Mouse (Mus musculus) CD4-positive, CD25-positive, alpha-beta regulatory T cell, adult 4 months (primary cell): ENCODE measurements around the gene Slc6a4. TPM values are rescaled to one million over a fixed set of nuclear protein-coding genes. Genes with fewer than 3 reads are reported as not detected.

Experiments
- ATAC-seq: one replicate; pipeline ENCODE4 v1.8.0; 2017
- polyA plus RNA-seq, 2 experiments: library from polyadenylated mRNA; unstranded; fragments of 100-300 nt; shearing (Covaris generic); gene quantifications; one replicate each; pipeline ENCODE4 v1.2.1; 2017

Slc6a4 gene
- under 1 TPM in 1 of 2 experiments, not detected in 1; 0.24 TPM for polyA plus RNA-seq

DNA sequence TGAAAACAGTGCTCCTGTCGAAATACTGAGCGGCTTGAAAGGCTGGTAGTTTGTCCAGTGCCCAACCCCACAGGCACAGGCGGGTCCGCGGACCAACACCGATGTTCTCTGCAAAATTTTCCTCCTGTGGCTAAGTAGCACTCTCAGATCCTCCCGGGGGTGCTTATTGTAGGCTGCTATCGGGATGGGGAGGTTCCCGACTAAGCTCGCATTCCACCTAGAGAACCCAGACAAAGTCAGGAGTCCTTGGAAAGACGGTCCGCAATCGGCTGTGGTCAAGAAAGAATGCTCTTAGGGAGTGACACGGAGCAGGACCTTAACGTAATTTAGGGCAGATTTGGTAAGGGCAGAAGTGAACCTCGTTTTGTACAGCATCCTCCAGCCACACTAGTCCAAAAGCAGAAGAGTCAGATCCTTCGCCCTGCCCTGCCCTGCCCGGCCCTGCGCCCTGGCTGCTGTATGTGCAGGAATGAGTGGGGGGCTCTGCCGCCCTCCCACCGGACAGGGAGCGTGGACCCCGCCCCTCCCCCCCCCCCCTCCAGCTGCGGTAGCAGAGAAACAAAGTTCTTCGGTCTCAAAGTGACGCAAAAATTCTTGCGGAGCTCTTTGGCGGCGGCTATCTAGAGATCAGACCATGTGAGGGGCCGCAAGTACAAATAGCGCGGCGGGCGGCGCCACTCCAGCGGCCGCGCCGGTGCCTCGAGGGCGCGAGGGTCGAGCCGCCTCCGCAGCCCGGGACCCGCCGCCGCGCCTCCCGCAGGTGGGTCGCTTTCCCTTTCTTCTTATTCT, at the start of gene Slc6a4:
Gene Slc6a4 (plus strand): TSS at position 688 of the 789 bp plus-strand sequence.
- ATAC-seq: no peak

DNA sequence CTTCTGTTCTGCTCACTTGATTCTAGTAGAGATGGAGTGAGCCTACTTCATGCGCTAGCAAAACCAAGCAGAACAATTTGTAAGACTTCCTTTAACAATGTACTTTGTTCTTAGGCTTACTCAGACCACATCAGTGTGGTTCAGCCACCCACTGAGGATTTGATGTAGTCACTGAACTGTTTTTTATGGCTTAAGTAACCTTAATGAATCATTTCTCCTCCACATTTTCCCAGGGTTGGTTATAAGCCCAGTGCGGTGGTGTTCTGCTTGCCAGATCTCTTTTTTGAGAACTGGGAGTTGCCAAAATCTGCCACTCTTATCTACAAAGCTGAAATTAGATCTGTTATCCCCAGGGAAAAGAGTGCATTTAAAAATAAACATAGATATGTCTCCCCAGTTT, 44.9 kb upstream of the Slc6a4 start:
- ATAC-seq: no peak

DNA sequence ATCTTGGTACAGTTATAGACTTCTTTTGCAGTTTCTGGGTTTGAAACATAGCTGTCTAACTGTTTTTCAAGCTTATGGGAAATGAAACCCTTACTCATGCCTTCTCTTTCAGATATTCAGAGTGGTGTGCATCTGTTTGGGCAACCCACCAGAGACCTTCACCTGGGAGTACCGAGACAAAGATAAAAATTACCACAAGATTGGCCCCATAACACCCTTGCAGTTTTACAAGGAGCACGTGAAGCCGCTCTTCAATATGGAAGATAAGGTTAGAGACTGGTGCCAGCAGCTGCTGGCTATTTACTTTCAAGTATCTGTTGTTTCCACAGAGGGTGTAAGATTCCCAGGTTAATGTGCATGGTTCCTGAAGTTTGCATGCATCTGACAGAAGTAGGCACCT, 32.7 kb upstream of the Slc6a4 start:
- no peak for ATAC-seq

DNA sequence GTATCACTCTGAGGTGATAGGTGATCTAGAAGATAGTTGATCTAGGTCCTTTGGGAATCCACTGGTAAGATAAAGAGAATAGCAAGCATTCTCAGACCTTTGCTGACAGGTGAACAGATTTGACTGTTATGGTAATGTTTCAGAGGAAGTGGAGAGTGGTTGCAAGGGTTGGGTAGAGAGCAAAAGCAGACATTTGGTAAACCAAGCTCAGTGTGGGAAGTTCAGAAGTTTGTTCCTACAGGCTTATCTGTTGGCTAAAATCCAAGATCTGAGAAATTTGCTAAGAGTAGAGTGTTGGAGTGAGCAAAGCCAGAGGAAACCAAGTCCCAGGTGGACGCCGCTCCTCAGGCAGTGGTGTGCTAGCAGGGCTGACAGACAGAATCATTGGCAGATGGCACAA, 28.1 kb upstream of the Slc6a4 start:
- no peak for ATAC-seq

DNA sequence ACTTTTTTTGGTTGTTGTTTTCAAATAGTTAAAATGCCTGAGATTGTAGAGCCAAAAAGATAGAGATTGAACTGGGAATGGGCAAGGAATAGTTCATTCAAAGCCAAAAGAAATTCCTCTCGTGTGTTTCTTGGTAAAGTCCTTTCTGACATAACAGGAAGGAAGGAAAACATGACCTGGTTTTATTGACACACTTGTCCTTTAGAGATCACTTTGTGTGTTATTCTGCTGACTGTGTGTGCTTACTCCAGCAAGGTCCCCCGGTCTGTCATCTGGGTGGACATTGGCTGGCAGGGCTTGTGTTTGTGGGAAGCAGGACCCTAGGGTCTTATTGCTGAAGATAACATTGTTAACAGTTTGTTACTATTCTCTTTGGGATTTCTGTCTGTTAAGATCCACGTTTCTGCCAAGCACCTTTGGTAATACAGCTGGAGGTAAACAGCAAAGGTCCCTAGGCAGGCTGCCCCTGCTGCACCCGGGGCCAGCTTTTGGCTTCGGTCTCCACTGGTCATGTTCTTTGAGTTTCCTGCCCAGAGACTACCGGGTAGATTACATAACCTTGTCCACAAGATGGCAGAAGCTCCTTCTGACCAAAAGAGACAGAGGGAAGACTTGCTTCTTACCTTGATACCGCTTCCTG, 23.6 kb upstream of the Slc6a4 start:
- ATAC-seq: no peak

DNA sequence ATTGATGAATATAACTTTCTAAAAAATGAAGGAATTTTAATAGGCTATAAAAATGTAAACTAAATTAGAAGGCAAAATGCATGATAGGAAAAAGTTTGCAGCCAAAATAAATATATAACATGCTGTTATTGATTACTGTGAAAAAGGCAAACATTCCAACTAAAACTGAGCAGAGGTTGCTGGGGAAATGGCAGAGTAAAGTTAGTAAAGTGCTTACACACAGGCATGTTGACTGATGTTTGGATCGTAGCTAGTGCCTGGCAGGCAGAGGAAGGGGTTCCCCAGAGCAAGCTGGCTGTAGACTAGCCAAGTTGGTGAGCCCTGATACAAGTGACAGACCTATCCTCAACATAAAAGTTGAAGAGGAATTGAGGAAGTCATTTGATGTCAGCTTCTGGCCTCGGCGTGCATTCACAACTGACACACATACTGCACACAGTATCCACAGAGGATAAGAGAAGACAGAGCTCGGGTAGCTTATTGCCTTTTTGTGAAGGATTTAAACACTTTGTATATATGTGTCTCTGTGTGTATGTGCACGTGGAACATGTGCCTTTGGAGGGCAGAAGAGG, 16.7 kb upstream of the Slc6a4 start:
- ATAC-seq: no peak

DNA sequence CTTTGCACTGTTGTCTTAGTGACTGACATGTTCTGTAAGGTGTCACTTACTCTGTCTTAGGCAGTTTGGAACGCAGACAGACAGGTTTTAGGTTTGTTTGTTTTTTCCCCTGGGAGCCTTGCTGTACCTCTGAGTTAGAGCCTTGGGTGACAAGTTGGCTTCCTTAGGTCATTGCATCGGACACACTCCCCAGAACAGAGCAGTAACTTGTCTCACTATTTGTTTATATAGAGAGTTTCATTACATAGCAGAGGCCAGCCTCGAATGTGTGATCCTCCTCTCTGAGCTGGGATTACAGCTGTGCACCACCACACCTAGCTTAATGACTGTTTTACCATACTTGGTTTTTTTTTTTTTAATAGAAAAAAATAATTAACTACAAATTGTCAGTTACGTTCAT, 16.0 kb upstream of the Slc6a4 start:
- ATAC-seq: no peak

DNA sequence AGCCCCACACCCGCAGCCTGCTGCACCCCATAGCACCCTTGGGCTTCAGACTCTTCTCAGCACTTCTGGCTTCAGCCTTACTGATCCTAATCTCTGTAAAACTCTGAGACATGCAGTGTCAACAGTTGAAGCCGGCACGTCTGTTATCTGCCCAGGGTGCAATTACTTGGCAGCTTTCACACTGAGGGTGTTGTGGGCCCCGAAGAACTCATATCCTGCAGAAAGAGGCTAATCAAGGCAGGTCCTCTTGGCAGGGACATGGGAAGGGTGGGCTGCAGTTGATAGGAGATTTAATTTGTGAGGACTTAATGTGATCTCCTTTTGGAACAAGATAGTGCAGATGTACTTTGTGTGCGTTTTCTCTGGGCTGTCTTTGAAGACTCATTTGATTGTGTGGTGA, 14.8 kb upstream of the Slc6a4 start:
- ATAC-seq: no peak

DNA sequence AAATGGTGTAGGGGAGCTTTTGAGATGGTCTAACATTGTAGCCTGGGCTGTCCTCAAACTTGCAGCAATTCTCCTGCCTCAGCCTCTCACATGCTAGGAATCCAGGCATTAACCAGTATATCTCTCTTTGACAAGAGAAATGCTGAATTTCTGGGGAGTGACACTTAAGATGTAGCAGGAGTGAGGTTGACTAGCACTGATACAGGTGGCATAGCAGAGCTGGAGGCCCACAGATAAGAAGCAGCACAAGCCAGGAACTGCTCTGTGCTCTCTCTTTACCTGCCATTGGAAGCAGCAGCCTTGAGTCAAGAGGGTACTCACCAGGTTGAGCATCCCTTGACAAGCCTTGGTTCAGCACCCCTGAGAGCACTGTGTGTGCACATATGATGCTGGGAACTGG, 14.2 kb upstream of the Slc6a4 start:
- ATAC-seq: no peak

DNA sequence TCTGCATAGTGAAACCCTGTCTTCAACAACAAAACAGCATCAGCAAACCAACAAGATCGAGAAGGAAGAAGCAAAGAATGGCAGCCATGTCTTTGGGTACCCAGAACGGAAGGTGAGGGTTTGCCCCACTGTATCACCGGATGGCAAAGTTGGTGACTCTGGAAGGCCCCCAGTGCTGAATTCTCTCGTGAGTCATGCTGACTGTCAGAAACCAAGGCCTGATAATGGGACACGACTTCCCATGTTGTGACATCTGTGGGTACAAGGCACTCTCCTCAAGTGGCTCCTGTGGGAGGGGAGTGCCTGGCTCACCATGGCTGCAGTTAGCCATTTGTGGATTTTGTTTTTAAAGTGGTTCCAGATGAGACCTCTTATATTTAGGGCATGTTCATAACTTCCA, 7.6 kb upstream of the Slc6a4 start:
- no peak for ATAC-seq

DNA sequence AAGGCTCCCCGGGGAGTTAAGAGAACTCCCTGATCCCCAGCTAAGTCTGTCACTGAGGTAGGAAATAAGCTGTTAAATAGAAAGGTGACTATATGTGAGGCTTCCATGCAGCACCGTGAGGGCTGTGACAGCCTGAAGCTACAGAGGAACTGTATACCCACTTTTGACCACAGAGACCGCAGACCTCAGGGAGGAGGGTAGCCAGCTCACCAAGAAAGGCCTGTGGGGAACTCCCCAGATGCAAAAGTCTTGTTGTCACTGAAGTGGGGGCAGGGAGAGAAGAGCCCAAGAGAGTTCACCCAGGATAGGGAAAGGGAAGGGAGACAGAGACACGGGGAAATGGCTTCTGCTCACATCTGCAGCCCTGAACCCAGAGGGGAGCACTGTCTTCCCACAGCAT, 5.5 kb upstream of the Slc6a4 start:
- peak; percentile 81 for ATAC-seq

DNA sequence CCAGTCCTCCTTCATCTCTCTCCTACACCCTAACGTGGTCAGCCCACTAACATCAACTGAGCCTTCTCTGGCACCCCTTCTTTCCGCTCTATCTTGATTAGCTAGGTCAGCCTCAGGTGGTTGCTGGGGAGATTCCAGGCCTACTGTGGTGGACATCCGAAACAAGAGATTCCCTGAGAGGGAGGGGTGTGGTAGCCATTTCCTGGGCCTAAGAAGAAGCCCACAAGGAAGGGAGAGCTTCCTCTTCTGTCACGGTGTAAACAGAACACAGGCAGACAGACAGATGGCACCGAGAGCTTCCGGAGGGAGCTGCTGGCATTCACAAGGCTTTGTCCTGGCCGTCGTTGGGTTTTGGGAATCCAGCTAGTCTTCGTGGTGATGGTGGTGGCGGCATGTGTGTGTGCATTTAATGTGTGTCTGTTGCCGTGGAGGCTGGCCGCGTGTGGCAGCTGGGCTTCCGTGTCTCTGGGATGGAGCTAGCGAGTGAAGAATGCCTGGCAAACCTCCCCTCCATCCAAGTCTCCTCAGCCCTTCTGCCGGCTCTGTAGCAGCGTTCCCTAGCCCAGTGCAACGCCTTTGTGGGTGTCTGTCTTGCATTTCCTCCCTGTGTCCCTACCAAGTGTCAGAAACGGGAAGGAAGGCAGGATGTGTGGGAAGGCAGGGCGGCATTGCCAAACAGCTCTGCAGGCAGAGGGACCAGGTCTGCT, 2.3 kb upstream of the Slc6a4 start:
- ATAC-seq: no peak

DNA sequence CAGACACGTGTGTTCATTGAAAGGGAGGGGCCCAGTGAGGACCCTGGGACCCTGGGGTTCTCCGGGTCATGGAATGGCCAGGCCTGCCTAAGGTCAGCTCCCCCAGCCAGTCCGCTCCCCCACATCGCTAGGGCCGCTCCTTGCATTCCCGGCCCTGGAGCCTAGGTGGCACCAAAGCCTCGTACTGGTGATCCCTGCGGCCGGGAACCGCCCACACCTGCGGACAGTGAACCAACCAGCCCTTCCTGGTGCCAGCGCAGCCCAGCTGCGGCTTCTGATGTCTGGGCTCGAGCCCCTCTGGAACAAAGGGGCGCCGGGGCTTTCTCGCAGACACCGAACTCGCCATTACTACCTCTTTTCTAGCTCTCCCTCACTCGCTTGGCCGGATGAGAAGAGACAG, 1.1 kb upstream of the Slc6a4 start:
- peak; percentile 65 for ATAC-seq

DNA sequence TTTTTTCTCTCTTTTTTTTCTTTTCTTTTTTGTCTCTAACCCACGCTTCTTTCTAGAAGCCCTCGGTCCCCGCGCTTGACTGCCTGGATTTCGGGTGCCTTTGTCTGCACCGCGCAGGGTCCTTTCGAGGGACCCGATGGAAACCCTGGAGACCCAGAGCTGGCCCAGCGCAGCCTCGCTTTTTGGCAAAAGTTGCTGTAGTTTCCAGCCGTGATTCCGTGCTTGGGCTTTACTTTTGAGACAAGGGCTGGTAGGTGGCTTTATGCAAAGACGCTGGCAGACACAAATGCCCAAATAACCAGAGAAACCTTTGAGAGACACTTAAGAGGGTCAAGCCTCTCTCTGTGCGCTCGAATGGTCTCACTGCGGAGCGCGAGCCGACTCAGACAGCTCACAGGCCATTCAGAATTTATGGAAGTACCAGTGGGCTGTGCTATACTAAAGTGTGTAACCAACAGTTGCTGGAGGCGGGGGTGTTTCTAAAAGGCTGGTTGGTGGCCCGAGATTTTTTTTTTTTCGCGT, 363 bp downstream of the Slc6a4 start:
- ATAC-seq: no peak

DNA sequence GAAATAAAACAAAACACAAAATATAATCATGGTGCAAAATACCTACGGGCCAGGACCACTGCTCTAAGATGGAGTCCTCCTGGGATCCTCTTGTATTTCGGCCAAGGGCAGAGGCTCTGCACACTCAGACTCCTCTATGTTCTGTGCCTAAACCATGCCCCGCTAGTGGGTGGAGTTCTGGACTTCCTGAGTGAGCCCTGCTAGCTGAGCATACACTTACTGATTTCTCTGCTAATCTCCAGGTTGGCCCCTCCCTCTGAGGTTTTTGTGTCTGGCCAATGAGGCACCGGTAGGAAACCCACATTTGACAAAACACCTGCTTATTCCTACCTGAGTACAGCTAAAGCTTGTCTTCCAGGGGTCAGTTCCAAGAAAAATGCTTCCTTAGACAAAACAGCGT, 2.3 kb downstream of the Slc6a4 start:
- ATAC-seq: no peak

DNA sequence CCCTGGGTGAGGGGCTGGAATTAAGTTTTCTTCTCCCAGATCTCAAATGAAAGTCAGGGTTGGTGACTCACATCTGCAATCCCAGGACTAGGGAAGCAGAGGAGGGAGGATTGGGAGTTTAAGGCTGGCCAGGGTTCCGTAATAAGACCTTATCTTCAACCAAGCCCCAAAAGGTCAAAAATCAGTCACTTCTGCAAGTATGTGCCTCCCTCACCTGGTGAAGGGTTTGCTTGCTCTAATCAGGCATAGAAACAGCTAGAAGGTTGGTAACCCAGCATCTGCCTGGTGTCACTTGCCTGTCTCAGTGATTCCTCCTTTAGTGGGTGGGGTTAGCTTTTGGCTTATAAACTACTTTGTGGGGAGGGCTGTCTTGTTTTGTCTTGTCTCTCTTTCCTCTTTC, 4.0 kb downstream of the Slc6a4 start:
- no peak for ATAC-seq

DNA sequence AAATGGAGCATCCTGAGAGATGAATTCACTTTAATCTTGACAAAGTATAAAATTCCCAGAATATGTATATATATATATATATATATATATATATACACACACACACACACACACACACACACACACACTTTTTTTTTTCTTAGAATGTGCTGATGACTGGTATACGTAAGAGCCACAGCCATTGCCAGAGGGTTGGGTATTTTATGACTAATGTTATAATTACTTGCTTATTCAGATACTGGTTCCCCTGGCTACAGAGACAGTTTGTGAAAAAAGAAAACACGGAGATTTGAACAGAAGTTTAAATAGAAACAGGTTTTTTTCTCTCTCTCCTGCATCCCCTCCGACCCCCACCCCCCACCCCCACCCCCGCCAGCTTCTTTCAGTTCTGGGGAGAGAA, 7.5 kb downstream of the Slc6a4 start:
- ATAC-seq: no peak

DNA sequence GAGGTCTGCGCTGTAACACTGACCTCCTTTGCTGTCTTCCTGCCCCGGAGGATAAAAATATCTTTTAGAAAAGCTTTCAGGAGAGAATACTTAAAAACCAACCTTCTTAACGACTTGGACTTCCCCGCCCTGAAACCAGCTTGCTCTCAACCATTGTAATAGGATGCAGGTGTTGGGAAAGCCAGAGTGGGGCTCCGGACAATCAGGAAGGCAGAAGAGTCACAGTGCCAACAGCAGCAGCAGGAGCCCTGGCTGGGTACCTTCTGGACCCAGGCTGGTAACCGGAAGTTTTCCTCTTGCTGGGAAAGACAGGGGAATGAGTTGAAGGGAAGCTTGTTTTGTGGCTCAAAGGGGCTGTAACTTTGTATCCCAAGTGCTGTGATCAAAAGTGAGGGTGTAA, 8.2 kb downstream of the Slc6a4 start:
- ATAC-seq: no peak

DNA sequence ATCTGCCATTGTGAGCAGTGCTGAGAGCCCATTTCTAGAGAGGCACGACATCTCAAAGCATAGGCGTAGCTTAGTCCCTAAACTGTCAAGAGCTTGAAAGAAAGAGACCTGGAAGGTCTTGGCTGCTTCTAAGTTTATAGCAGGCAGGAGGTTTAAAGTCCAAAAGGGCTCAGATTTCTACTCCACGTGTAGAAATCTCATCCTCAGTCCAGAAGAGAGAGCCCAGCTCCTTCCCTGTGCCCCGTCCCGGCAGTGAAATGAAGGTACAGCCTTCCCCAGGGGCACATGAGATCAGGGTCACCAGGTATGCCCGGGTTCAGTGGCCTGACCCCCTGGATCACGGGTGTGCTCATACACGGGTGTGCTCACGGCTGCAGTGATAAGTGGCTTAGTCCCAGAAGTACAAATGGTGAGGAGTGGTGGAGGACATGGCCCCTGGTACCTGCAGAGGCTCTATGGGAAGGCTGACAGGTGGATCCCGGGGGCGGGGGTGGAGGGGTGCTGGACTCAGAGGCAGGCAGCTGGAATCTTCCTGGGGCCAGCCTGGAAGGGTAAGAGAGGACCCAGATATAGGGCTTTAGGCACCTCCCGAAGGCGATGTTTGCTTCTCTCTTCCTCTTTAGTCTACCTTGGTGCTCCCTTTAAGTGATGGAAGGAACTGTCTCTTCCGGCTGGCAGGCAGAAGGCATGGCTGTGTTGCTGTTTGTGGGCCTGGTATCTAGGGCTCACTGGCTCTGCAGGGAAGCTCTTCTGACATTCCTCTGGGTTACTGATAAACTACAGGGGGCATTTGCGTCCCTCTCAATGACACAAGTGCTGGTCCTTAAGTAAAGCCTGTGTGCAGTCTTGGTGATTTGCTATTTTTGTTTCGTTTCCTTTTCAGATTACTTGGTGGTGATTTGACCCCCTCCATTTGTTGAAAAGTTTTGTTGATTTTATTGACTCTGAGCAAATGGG, 10.9 kb downstream of the Slc6a4 start:
- ATAC-seq: no peak

DNA sequence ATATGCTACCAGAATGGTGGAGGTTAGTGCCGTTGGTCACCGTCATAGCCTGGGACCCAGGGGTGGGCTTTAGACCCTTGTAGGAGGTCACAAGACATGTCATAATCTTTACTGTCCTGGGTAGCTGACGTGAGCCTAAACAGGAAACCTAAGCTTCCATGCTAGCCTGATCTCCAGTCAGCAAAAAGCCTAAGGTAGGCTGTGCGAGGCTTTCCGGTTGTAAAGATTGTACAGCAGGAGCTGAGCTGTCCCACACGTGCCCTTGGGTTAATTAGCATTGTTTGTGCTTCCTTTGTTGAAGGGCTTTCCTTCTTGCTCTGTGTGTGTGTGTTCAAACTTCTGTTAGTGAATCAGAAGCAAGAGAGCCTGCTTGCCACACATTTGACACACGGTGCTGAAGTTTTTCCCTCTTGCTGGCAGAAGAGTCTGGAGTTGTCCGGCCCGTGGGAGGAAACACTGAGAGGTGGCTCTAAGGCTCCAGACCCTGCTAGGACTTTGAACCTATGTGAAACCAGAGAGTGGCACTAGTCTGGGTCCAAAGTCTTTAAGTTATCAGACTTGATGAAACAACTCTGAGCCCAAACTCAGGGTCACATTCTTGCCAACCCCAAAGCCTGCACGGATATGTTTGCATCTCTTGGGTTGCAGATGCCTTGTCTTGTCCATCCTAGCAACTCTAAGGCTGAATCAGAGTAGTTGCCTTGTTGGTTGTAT, 12.5 kb downstream of the Slc6a4 start:
- ATAC-seq: no peak

DNA sequence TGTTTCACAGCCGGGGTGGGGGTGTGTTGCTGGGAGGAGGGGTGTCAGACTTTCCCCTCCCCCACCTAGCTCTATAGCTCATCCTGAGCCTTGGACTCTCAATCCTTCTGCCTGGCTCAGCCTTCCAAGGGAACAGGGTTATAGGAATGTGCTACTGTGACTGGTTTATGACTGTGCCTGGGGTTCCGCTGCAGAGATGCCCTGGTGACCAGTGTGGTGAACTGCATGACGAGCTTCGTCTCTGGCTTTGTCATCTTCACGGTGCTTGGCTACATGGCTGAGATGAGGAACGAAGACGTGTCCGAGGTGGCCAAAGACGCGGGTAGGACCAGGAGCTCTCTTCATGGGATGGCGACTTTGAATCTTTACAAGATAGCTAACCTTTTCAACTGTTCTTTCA, 19.6 kb downstream of the Slc6a4 start:
- no peak for ATAC-seq
